Mouse (Mus musculus): ENCODE data around the gene Nr1d1.

- TF ChIP-seq CTCF (IDR thresholded peaks at IDR 0.05; ENCODE audit: low read depth, low read length) = no peak
- no peak for TF ChIP-seq POLR2A (IDR thresholded peaks at IDR 0.05; ENCODE audit: extremely low read depth, insufficient read depth, low read length)
These were observed 7.9 kb downstream of the Nr1d1 start for GRCm38 (mm10) chr11:98767276-98767675.

Data from liver, adult 2 months (tissue).